Mouse (Mus musculus): ENCODE results near the gene Tgif2.
"Not testable (repeated sequence)": the region's sequence is repeated elsewhere in the genome, so short reads cannot be mapped to it uniquely, and the experiment has no call there.

The Tgif2 gene

GRCm38 (mm10) chr2:156874760-156875510 is 35.1 kb downstream of the Tgif2 start:
- DNase-seq (ENCODE audit: low spot score), result no peak

DNA sequence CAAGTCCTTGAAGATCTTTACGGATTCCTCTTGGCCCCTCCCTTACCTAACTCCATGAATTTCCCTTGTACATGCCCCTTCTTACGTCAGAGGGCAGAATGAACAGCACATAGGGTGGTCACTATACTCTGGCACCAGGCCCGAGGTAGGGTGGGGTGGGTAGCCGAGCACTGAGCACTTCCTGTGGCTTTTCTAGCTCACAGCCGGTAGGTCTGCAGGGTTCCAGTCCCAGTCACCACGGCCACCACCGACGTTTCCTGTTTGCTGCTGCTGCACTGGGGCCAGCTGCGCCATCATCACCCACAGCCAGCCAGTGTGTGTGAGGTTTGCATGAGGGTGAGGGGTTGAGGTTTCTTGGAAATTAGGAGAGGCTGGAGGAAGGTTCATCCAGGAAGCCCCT is 37.9 kb downstream of the Tgif2 start:
- DNase-seq (ENCODE audit: low spot score), result no peak

- peak; percentile 42 for DNase-seq (ENCODE audit: low spot score)
These were observed 39.7 kb downstream of the Tgif2 start for GRCm38 (mm10) chr2:156879541-156879940.

DNA sequence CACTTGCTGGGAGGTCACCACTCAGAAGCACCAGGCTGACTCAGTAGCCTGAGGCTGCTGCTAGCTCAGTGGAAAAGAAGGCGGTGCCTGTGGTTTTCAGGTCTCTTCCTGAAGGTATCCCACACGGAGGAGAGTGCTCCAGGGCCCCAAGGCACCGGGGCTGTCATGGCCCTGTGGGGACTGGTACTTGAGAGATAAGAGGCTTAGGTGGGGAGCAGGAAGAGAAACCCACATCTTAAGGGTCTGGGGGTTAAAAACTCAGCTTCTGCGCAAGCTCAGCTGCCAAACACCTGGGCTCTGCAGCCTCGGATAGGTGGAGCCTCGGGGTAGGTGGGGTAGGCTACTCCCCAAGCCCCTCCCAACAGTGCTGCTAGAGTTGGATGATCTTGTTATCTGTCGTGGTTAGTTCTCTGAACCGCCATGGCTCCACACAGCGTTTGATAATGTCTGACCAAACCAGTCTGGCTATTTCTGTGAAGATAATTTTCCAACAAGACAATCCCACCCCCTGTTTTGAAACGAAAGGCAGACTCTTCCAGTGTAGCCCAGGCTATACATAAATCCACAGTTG is 42.7 kb downstream of the Tgif2 start:
- no peak for DNase-seq (ENCODE audit: low spot score)

DNA sequence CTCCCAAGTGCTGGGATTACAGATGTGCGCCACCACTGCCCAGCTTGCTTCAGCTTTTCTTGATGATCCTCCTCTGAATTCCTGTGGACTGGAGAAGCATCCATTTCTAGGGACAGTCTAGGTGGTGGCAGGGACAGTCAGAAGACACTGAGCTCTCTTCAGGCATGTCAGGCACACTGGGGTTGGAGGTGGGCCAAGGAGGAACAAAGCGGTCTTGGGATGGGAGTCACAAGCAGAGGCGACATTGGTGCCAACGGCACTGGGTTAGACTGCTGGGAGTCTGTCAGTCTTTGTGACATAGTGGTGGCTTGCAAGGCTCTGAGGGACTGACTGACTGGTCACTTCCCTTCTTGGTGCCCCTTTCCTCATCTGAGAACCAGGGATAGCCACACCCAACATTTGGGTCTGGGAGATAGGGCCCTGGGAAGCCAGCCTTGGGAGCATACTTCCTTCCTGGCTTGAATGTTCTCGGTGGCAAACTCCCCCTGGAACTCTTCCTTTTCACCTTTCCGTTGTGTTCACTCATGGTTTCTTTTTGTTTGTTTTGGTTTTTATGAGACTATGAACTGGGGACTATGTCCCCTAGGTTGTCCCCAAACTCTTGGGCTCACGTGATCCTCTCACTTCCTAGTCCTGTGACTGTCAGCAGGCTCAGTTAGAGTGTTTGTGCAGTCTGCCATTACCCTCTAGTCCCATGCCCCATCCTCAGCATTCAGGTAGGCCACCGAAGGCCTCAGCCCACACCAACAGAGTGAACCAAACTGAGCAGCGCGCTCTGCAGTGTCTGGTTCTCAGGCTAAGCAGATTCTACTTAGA is 44.8 kb downstream of the Tgif2 start:
- no peak for DNase-seq (ENCODE audit: low spot score)

GRCm38 (mm10) chr2:156885666-156886065 is 45.9 kb downstream of the Tgif2 start:
- DNase-seq (ENCODE audit: low spot score), result not testable (repeated sequence)

- DNase-seq (ENCODE audit: low spot score), result no peak
These were observed 46.4 kb downstream of the Tgif2 start for GRCm38 (mm10) chr2:156886084-156886631.

- DNase-seq (ENCODE audit: low spot score), result no peak
These were observed 47.2 kb downstream of the Tgif2 start, which contains the start of gene Sla2 for GRCm38 (mm10) chr2:156887017-156887416. TSS of gene Sla2 (minus strand) at chr2:156887192.

GRCm38 (mm10) chr2:156888490-156888889 is 48.7 kb downstream of the Tgif2 start:
- no peak for DNase-seq (ENCODE audit: low spot score)

- no peak for DNase-seq (ENCODE audit: low spot score)
These were observed 52.4 kb downstream of the Tgif2 start for GRCm38 (mm10) chr2:156892240-156892639.

- DNase-seq (ENCODE audit: low spot score), result peak; percentile 26
These were observed 53.0 kb downstream of the Tgif2 start for GRCm38 (mm10) chr2:156892821-156893220.

DNA sequence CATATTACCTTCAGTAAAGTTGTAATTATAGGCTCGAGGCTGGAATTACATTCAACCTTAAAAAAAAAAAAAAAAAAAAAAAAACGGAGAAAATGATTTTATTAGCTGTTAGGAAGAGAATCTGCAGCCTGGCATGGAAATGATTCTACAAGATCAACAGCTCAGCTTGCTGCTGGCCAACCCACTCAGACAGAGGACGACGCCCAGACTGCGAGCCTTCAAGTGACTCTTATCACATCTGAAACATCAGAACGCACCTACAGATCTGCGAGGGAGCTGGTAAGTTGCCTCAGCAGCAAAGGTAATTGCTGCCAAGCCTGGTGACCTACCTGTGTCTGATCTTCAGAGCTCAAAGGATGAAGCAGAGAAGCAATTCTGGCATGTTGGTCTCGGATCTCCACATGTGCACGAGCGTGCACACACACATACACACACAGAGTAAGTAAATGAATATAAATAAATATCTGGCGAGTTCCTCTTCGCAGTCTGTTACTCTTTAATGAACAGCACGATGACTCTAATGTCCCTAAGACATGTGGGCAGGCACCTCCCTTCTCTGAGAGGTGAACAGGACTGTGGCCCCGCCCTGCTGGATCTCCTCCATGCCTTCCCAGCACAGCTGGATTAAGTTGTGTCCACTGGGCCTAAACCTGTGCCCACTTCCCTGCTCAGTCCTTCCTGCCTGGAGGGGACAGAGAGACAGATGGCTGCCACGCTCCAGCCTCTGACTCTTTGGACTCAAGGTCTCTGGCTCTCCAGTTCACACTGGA is 54.9 kb downstream of the Tgif2 start:
- no peak for DNase-seq (ENCODE audit: low spot score)

GRCm38 (mm10) chr2:156896384-156896914 is 56.6 kb downstream of the Tgif2 start:
- no peak for DNase-seq (ENCODE audit: low spot score)

DNA sequence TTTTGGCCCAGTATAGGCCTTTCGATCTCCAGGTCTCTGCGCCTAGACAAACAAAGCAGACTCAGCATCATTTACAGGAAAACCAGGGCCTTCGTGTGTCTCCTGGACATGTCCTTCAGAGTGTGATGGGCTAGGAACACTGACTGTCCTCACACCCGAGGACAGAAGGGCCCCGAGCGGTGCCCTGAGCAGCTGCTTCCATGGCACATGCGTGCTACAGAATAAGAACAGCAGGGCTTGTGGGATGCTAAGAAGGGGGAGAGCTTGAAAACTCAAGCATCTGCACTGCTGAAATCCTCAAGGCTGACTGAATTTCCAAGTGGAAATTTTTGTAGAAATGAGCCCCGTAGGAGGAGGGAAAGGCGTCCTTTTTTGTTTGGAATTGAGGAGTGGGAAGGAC is 57.2 kb downstream of the Tgif2 start:
- DNase-seq (ENCODE audit: low spot score), result no peak

GRCm38 (mm10) chr2:156898374-156898773 is 58.6 kb downstream of the Tgif2 start:
- no peak for DNase-seq (ENCODE audit: low spot score)

- DNase-seq (ENCODE audit: low spot score), result peak; percentile 28
These were observed 59.4 kb downstream of the Tgif2 start for GRCm38 (mm10) chr2:156899184-156899583.

- no peak for DNase-seq (ENCODE audit: low spot score)
These were observed 61.5 kb downstream of the Tgif2 start for GRCm38 (mm10) chr2:156901344-156901743.

- DNase-seq (ENCODE audit: low spot score), result no peak
These were observed 62.1 kb downstream of the Tgif2 start for GRCm38 (mm10) chr2:156901883-156902282.

GRCm38 (mm10) chr2:156902411-156902810 is 62.6 kb downstream of the Tgif2 start:
- DNase-seq (ENCODE audit: low spot score), result not testable (repeated sequence)

DNA sequence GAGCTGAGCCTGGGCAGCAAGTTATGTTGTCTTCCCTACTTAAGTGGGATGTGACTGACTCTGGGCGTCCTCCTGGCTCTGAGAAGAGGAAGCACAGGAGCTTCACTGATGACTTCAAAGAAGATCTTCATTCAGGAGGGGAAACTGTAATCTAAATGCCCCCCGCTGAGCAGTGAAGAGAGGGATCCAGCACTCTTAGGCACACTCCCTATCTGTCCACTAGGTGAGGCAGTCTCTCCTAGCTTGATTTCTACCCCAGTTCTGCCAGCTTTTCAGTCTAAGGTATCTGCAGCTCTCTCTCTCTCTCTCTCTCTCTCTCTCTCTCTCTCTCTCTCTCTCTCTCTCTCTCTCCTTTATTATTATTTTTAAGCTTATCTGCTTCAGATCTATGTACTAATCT is 63.6 kb downstream of the Tgif2 start:
- DNase-seq (ENCODE audit: low spot score), result no peak
